Mouse (Mus musculus): ENCODE results near the gene Fbrsl1. TPM values are rescaled to one million over a fixed set of nuclear protein-coding genes. Genes with fewer than 3 reads are reported as not detected.
"Not testable (repeated sequence)": the region's sequence is repeated elsewhere in the genome, so short reads cannot be mapped to it uniquely, and the experiment has no call there.

Gene Fbrsl1
- total and polyA plus RNA-seq, 2 experiments from 2014 or later = 18.8 to 41.1 TPM

DNA sequence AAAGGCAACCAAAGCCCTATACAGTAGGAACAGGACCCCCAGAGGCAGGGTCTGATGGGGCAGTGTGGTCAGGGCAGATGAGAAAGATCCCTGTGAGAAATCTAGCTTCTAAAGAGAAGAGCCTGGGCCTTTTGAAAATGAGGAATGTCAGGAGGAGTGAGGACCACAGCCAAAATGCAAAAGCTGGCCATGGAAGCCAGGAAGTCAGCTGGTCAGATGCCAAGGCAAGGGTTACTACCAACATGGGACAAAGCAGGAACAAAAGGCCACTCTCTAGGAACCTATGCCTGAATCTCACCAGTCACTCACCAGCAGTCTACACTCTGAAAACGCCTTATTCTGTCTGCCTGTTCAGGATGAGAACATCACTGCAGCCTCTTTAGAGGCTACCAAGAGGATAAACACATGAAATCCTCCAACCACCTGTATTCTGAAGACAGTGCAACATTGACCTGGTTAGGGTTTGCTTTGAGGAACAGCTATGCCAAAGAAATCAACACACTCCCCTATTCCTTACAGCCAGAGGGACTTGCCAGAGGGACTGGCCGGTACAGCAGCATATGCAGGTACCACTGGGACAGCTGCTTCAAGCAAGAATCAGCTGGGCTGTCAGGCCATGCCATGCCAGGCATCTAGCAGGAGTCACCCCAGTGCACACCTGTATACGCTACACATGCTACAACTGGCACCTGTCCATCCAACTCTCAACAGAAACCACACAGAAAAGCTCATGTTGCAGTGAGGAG, 8.6 kb downstream of the Fbrsl1 start:
- no peaks in the 10 kb centered on the region for H3K9me3 ChIP-seq (ENCODE audit: low read length)
- DNase-seq (ENCODE audit: low spot score) (no peak), ATAC-seq (no peak)
- H3K27me3 ChIP-seq (ENCODE audit: insufficient read depth, low read length) = no peaks in the 10 kb centered on the region
- WGBS = 69% methylated on average over 3 of the region's 3 CpGs
- no peak overlapping the region for H3K4me3 ChIP-seq (ENCODE audit: low read length)
- H3K36me3 ChIP-seq (ENCODE audit: insufficient read depth, low read length) = no peaks in the 10 kb centered on the region
- H3K9ac ChIP-seq (replicated peaks; ENCODE audit: low read length) = no peak overlapping the region
- H3K27ac ChIP-seq = no peak overlapping the region
- no peak overlapping the region for H3K4me2 ChIP-seq (ENCODE audit: low read depth, low read length)
- TF ChIP-seq CTCF (IDR thresholded peaks at IDR 0.05; ENCODE audit: low read depth) = no peak
- H3K4me1 ChIP-seq (ENCODE audit: insufficient read depth, low read length) = 0 out of 2 replicates have a peak, but pooled peaks cover 7% of the 10 kb centered on the region

DNA sequence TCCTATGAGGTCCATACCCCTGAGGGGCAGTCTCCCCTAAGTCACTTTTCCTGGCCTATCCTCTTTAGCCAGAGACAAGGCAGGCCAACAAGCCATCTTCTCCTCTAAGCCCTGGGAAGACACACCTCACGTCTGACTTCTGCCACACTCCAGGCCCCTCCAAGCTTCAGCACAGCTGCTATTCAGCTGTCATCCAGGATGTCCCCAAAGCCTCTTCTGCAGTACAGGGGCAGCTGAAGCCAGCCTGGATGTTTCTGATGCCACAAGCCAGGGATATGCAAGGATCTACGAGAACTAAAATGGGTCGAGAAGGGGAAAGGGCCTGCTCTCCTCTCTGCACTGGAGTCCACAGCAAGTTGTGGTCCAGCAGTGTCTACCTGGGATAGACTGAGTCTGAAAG, 9.7 kb downstream of the Fbrsl1 start:
- Histone ChIP-seq H3K9ac (replicated peaks; ENCODE audit: low read length) (no peak overlapping the region), H3K4me3 (ENCODE audit: low read length) (no peak overlapping the region), H3K36me3 (ENCODE audit: insufficient read depth, low read length) (no peaks in the 10 kb centered on the region), H3K27me3 (ENCODE audit: insufficient read depth, low read length) (no peaks in the 10 kb centered on the region), H3K9me3 (ENCODE audit: low read length) (no peaks in the 10 kb centered on the region), H3K4me2 (ENCODE audit: low read depth, low read length) (no peak overlapping the region), H3K27ac (no peak overlapping the region), H3K4me1 (ENCODE audit: insufficient read depth, low read length) (0 out of 2 replicates have a peak, but pooled peaks cover 7% of the 10 kb centered on the region)
- no peak for ATAC-seq
- 69% methylated on average over 3 of the region's 3 CpGs for WGBS
- no peak for DNase-seq (ENCODE audit: low spot score)
- no peak for TF ChIP-seq CTCF (IDR thresholded peaks at IDR 0.05; ENCODE audit: low read depth)

DNA sequence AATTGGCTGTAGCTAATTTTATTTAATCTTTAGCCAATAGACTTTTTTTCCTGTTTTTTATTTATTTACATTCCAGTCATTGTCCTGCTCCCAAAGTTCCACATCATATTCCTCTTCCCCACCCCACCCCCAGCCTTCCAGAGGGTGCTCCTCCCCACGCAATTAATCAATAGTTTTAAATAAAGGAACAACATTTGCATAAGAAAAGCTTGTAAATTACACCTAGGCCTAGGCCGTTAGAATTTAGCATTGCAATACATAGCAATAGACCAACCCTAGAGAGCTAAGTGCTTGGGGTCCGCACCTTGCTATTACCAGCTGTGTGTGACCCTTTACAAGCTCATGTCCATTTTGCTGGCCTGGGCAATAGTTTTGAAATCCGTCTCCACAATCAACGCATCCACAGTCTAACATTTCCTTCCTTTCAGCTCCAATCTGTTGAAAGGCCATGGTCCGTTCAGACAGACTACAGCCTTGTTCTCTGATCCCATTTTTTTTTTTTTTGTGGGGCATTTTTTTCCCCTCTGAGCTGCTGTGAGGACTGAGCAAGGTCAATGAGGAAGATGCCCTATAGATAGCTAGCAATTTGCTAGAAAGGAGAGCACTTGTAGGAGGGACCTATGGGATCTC, 10.6 kb downstream of the Fbrsl1 start:
- Histone ChIP-seq H3K9me3 (ENCODE audit: low read length) (no peaks in the 10 kb centered on the region), H3K36me3 (ENCODE audit: insufficient read depth, low read length) (0 out of 2 replicates have a peak, but pooled peaks cover 3% of the 10 kb centered on the region), H3K27ac (no peak overlapping the region), H3K4me1 (ENCODE audit: insufficient read depth, low read length) (0 out of 2 replicates have a peak, but pooled peaks cover 7% of the 10 kb centered on the region), H3K4me2 (ENCODE audit: low read depth, low read length) (no peak overlapping the region), H3K4me3 (ENCODE audit: low read length) (no peak overlapping the region), H3K27me3 (ENCODE audit: insufficient read depth, low read length) (no peaks in the 10 kb centered on the region), H3K9ac (replicated peaks; ENCODE audit: low read length) (no peak overlapping the region)
- TF ChIP-seq CTCF (IDR thresholded peaks at IDR 0.05; ENCODE audit: low read depth) = no peak
- ATAC-seq (no peak), DNase-seq (ENCODE audit: low spot score) (no peak)
- WGBS = 50% methylated on average over 6 of the region's 6 CpGs

DNA sequence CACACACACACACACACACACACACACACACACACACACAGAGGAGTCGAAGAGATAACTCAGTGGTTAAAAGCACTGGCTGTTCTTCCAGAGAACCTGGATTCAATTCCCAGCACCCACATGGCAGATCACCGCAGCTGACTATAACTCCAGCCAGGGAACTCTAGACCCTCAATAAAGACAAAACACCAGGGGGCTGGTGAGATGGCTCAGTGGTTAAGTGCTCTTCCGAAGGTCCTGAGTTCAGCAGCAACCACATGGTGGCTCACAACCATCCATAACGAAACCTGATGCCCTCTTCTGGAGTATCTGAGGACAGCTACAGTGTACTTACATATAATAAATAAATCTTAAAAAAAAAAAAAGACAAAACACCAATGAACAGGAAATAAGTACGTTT, 12.1 kb downstream of the Fbrsl1 start:
- not testable (repeated sequence) for ATAC-seq; H3K4me2 ChIP-seq (ENCODE audit: low read depth, low read length)
- 67% methylated on average over 5 of the region's 5 CpGs for WGBS

DNA sequence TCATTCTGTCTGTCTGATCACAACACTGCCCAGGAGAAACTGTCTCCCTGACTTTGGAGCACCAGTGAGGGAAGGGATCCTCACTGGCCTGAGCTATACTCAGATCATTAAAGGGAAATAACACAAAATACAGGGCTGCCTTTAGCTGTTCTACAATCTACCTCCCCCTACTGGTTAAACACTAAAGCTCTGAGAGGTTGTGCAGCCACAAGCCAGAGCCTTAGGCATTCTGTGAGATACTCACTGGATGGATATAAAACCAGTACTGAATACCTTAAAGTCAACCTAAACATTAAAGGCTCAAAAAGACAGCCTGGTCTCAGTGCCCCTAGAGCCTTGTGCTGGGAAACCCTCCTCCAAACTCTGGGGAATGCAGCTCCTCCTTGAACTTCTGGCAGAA, 13.5 kb downstream of the Fbrsl1 start:
- no peaks in the 10 kb centered on the region for H3K4me1 ChIP-seq (ENCODE audit: insufficient read depth, low read length)
- no peak overlapping the region for H3K4me3 ChIP-seq (ENCODE audit: low read length)
- H3K9ac ChIP-seq (replicated peaks; ENCODE audit: low read length) = no peak overlapping the region
- H3K27ac ChIP-seq = no peak overlapping the region
- no peaks in the 10 kb centered on the region for H3K9me3 ChIP-seq (ENCODE audit: low read length)
- H3K4me2 ChIP-seq (ENCODE audit: low read depth, low read length) = no peak overlapping the region
- H3K27me3 ChIP-seq (ENCODE audit: insufficient read depth, low read length) = no peaks in the 10 kb centered on the region
- ATAC-seq = no peak
- peak; percentile 68 for TF ChIP-seq CTCF (IDR thresholded peaks at IDR 0.05; ENCODE audit: low read depth)
- peak; percentile 54 for DNase-seq (ENCODE audit: low spot score)
- peaks cover 16% of the 10 kb centered on the region for H3K36me3 ChIP-seq (ENCODE audit: insufficient read depth, low read length)

More for the DNA sequence above, 12.1 kb downstream of the Fbrsl1 start:
- TF ChIP-seq CTCF (IDR thresholded peaks at IDR 0.05; ENCODE audit: low read depth) = peak; percentile 14; the same call in 1 of the 2 replicates
- H3K4me3 ChIP-seq (ENCODE audit: low read length); H3K9me3 ChIP-seq (ENCODE audit: low read length); H3K27ac ChIP-seq; H3K4me1 ChIP-seq (ENCODE audit: insufficient read depth, low read length); H3K27me3 ChIP-seq (ENCODE audit: insufficient read depth, low read length); H3K9ac ChIP-seq (replicated peaks; ENCODE audit: low read length); DNase-seq (ENCODE audit: low spot score): not testable (repeated sequence)
- peaks cover 13% of the 10 kb centered on the region for H3K36me3 ChIP-seq (ENCODE audit: insufficient read depth, low read length)

DNA sequence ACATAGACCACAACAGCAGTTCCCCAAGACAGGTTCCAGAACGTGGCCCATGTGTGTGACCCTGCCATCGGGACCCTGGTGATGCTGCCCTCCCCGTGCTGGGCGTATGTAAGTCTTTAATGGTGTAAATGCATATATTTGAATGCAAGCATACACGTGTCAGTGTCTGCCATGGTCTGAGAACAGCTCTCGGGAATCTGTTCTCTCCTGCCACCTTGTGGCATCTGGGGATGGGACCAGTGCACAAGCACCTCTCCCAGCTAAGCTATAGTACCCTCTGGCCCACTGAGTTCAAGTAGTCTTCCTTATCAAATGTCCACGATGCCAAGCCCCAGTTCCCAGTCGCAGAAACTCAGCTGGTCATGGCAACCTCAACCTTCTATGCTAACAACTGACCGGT, 19.3 kb downstream of the Fbrsl1 start:
- peak; percentile 80 for DNase-seq (ENCODE audit: low spot score)
- WGBS = 39% methylated on average over 9 of the region's 9 CpGs
- Histone ChIP-seq H3K27ac (no peak overlapping the region), H3K4me1 (ENCODE audit: insufficient read depth, low read length) (no peaks in the 10 kb centered on the region), H3K9me3 (ENCODE audit: low read length) (no peaks in the 10 kb centered on the region), H3K27me3 (ENCODE audit: insufficient read depth, low read length) (no peaks in the 10 kb centered on the region), H3K36me3 (ENCODE audit: insufficient read depth, low read length) (peaks cover 16% of the 10 kb centered on the region), H3K9ac (replicated peaks; ENCODE audit: low read length) (no peak overlapping the region), H3K4me3 (ENCODE audit: low read length) (no peak overlapping the region), H3K4me2 (ENCODE audit: low read depth, low read length) (no peak overlapping the region)
- ATAC-seq = peak; percentile 87
- TF ChIP-seq CTCF (IDR thresholded peaks at IDR 0.05; ENCODE audit: low read depth) = peak; percentile 88

DNA sequence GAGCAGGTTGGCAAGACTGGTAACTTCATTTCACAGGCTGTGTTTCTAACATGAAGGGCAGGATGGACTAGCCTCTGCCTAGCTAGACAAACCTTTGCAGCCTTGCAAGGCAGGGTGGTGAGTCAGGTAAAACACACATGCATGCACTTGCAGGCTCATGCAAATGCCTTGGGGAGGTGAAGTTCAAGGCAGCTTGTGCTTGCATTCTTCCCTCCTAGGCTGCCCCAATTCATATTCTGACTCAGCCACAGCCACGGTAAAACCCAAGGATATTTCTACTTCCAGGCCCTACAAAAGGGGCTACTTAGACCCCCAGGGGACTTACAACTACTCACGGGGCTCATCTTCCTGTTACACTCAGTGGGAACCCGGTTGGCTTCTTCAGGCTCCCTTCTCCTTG, 20.0 kb downstream of the Fbrsl1 start:
- no peaks in the 10 kb centered on the region for H3K9me3 ChIP-seq (ENCODE audit: low read length)
- no peak for ATAC-seq
- H3K4me2 ChIP-seq (ENCODE audit: low read depth, low read length) = no peak overlapping the region
- no peak overlapping the region for H3K9ac ChIP-seq (replicated peaks; ENCODE audit: low read length)
- DNase-seq (ENCODE audit: low spot score) = no peak
- TF ChIP-seq CTCF (IDR thresholded peaks at IDR 0.05; ENCODE audit: low read depth) = no peak
- H3K27me3 ChIP-seq (ENCODE audit: insufficient read depth, low read length) = no peaks in the 10 kb centered on the region
- no peaks in the 10 kb centered on the region for H3K4me1 ChIP-seq (ENCODE audit: insufficient read depth, low read length)
- no peak overlapping the region for H3K27ac ChIP-seq
- WGBS = 72% methylated on average over 3 of the region's 3 CpGs
- H3K4me3 ChIP-seq (ENCODE audit: low read length) = no peak overlapping the region
- peaks cover 16% of the 10 kb centered on the region for H3K36me3 ChIP-seq (ENCODE audit: insufficient read depth, low read length)
